Mouse (Mus musculus): ENCODE measurements around the gene Man2a2. TPM values are rescaled to one million over a fixed set of nuclear protein-coding genes. Genes with fewer than 3 reads are reported as not detected.
A peak's percentile ranks its signal among the peaks of the same experiment; 100 is the strongest.

Gene Man2a2
- polyA plus RNA-seq, 1 experiment, result 40.0 TPM

- Histone ChIP-seq H3K27ac (ENCODE audit: control insufficient read depth, insufficient read depth, low read depth, low read length, poor library complexity) (no peak overlapping the region; the same call in 1 of the 2 replicates), H3K4me1 (ENCODE audit: control insufficient read depth, insufficient read depth, low read length) (peaks cover 16% of the 10 kb centered on the region), H3K4me3 (replicated peaks; ENCODE audit: control insufficient read depth, low read depth, low read length) (no peak overlapping the region)
- TF ChIP-seq POLR2A (IDR thresholded peaks at IDR 0.05; ENCODE audit: borderline replicate concordance, control insufficient read depth, low read depth, low read length) (no peak), CTCF (IDR thresholded peaks at IDR 0.05; ENCODE audit: control insufficient read depth, insufficient read depth, low read length) (no peak)
- 65% methylated on average over 3 of the region's 3 CpGs for WGBS
Observed at GRCm38 (mm10) chr7:80372166-80372565, 991 bp upstream of the Man2a2 start.

- TF ChIP-seq POLR2A (IDR thresholded peaks at IDR 0.05; ENCODE audit: borderline replicate concordance, control insufficient read depth, low read depth, low read length) (peak; percentile 29; the same call in 1 of the 2 replicates), CTCF (IDR thresholded peaks at IDR 0.05; ENCODE audit: control insufficient read depth, insufficient read depth, low read length) (no peak)
- 0% methylated on average over 31 of the region's 31 CpGs for WGBS
- Histone ChIP-seq H3K4me1 (ENCODE audit: control insufficient read depth, insufficient read depth, low read length) (peaks cover 14% of the 10 kb centered on the region), H3K27ac (ENCODE audit: control insufficient read depth, insufficient read depth, low read depth, low read length, poor library complexity) (peak overlapping the region; percentile 82), H3K4me3 (replicated peaks; ENCODE audit: control insufficient read depth, low read depth, low read length) (peak overlapping the region; percentile 75)
Observed at GRCm38 (mm10) chr7:80370649-80371040, 530 bp downstream of the Man2a2 start.

GRCm38 (mm10) chr7:80369967-80370431, 1.2 kb downstream of the Man2a2 start:
- Histone ChIP-seq H3K4me3 (replicated peaks; ENCODE audit: control insufficient read depth, low read depth, low read length) (peak overlapping the region; percentile 75), H3K27ac (ENCODE audit: control insufficient read depth, insufficient read depth, low read depth, low read length, poor library complexity) (peak overlapping the region; percentile 82; the same call in 1 of the 2 replicates), H3K4me1 (ENCODE audit: control insufficient read depth, insufficient read depth, low read length) (peaks cover 11% of the 10 kb centered on the region)
- TF ChIP-seq POLR2A (IDR thresholded peaks at IDR 0.05; ENCODE audit: borderline replicate concordance, control insufficient read depth, low read depth, low read length), result no peak
- no peak for TF ChIP-seq CTCF (IDR thresholded peaks at IDR 0.05; ENCODE audit: control insufficient read depth, insufficient read depth, low read length)
- WGBS, result 6% methylated on average over 4 of the region's 4 CpGs

- H3K4me1 ChIP-seq (ENCODE audit: control insufficient read depth, insufficient read depth, low read length), result peaks cover 11% of the 10 kb centered on the region
- peak overlapping the region; percentile 52; the same call in 1 of the 2 replicates for H3K27ac ChIP-seq (ENCODE audit: control insufficient read depth, insufficient read depth, low read depth, low read length, poor library complexity)
- TF ChIP-seq POLR2A (IDR thresholded peaks at IDR 0.05; ENCODE audit: borderline replicate concordance, control insufficient read depth, low read depth, low read length) (no peak), CTCF (IDR thresholded peaks at IDR 0.05; ENCODE audit: control insufficient read depth, insufficient read depth, low read length) (no peak)
- WGBS, result 26% methylated on average over 5 of the region's 5 CpGs
- H3K4me3 ChIP-seq (replicated peaks; ENCODE audit: control insufficient read depth, low read depth, low read length), result no peak overlapping the region
Observed at GRCm38 (mm10) chr7:80369461-80369860, 1.7 kb downstream of the Man2a2 start.

GRCm38 (mm10) chr7:80368635-80369421, 2.3 kb downstream of the Man2a2 start:
- Histone ChIP-seq H3K27ac (ENCODE audit: control insufficient read depth, insufficient read depth, low read depth, low read length, poor library complexity) (peak overlapping the region; percentile 60), H3K4me3 (replicated peaks; ENCODE audit: control insufficient read depth, low read depth, low read length) (peak overlapping the region; percentile 58)
- WGBS, result 24% methylated on average over 20 of the region's 20 CpGs

GRCm38 (mm10) chr7:80368009-80368408, 3.2 kb downstream of the Man2a2 start:
- TF ChIP-seq CTCF (IDR thresholded peaks at IDR 0.05; ENCODE audit: control insufficient read depth, insufficient read depth, low read length) (no peak), POLR2A (IDR thresholded peaks at IDR 0.05; ENCODE audit: borderline replicate concordance, control insufficient read depth, low read depth, low read length) (no peak)
- H3K4me1 ChIP-seq (ENCODE audit: control insufficient read depth, insufficient read depth, low read length), result peaks cover 9% of the 10 kb centered on the region; the same call in 1 of the 2 replicates
- WGBS, result 80% methylated on average over 9 of the region's 9 CpGs
- H3K27ac ChIP-seq (ENCODE audit: control insufficient read depth, insufficient read depth, low read depth, low read length, poor library complexity), result no peak overlapping the region
- no peak overlapping the region for H3K4me3 ChIP-seq (replicated peaks; ENCODE audit: control insufficient read depth, low read depth, low read length)

More at GRCm38 (mm10) chr7:80368635-80369421, 2.3 kb downstream of the Man2a2 start:
- H3K4me1 ChIP-seq (ENCODE audit: control insufficient read depth, insufficient read depth, low read length), result peaks cover 11% of the 10 kb centered on the region
- TF ChIP-seq CTCF (IDR thresholded peaks at IDR 0.05; ENCODE audit: control insufficient read depth, insufficient read depth, low read length), result no peak
- TF ChIP-seq POLR2A (IDR thresholded peaks at IDR 0.05; ENCODE audit: borderline replicate concordance, control insufficient read depth, low read depth, low read length), result no peak

GRCm38 (mm10) chr7:80367232-80367631, 3.9 kb downstream of the Man2a2 start:
- Histone ChIP-seq H3K27ac (ENCODE audit: control insufficient read depth, insufficient read depth, low read depth, low read length, poor library complexity) (no peak overlapping the region), H3K4me1 (ENCODE audit: control insufficient read depth, insufficient read depth, low read length) (peaks cover 9% of the 10 kb centered on the region; the same call in 1 of the 2 replicates), H3K4me3 (replicated peaks; ENCODE audit: control insufficient read depth, low read depth, low read length) (no peak overlapping the region)
- WGBS, result 90% methylated on average over 7 of the region's 7 CpGs
- TF ChIP-seq CTCF (IDR thresholded peaks at IDR 0.05; ENCODE audit: control insufficient read depth, insufficient read depth, low read length) (no peak), POLR2A (IDR thresholded peaks at IDR 0.05; ENCODE audit: borderline replicate concordance, control insufficient read depth, low read depth, low read length) (no peak)

GRCm38 (mm10) chr7:80365759-80366158, 5.4 kb downstream of the Man2a2 start:
- no peak overlapping the region for H3K27ac ChIP-seq (ENCODE audit: control insufficient read depth, insufficient read depth, low read depth, low read length, poor library complexity)
- H3K4me3 ChIP-seq (replicated peaks; ENCODE audit: control insufficient read depth, low read depth, low read length), result no peak overlapping the region
- whole genome bisulfite sequencing, result 82% methylated on average over 2 of the region's 2 CpGs
- peaks cover 9% of the 10 kb centered on the region; the same call in 1 of the 2 replicates for H3K4me1 ChIP-seq (ENCODE audit: control insufficient read depth, insufficient read depth, low read length)
- no peak for TF ChIP-seq POLR2A (IDR thresholded peaks at IDR 0.05; ENCODE audit: borderline replicate concordance, control insufficient read depth, low read depth, low read length)
- TF ChIP-seq CTCF (IDR thresholded peaks at IDR 0.05; ENCODE audit: control insufficient read depth, insufficient read depth, low read length), result no peak
